Mouse (Mus musculus): ENCODE results near the gene Spsb1.

DNA sequence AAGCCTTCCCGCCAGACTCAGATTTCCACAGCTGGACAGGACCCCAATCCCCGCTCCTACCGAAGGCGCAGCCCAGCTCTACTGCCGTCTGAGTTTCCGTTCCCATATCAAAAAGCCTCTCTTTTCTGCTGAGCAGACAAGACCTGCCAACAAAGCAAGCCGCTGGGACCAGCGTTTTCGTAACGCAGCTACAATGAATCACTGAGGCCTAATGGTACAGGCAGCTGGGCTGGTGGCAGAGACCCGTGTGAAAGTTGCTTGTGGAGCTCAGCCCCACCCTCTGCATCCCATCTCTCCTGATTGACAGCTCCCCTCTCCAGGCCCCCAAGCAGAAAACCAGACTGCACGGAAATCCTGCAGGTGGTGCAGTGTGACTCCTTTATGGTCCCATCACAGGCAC, 34.0 kb downstream of the Spsb1 start:
- TF ChIP-seq CTCF (conservative IDR thresholded peaks at IDR 0.05 in 1 of 2, IDR thresholded peaks at IDR 0.05 in 1 of 2; ENCODE audit: low read depth in 2 of 2, low read length in 2 of 2): no peak
- no peak for TF ChIP-seq POLR2A (IDR thresholded peaks at IDR 0.05; ENCODE audit: low read depth, low read length)
- no peak for TF ChIP-seq RCOR1 (conservative IDR thresholded peaks at IDR 0.05; ENCODE audit: low read depth, low read length)
- no peak for TF ChIP-seq MYC (IDR thresholded peaks at IDR 0.05; ENCODE audit: low read depth, low read length)
- no peak for TF ChIP-seq RAD21 (IDR thresholded peaks at IDR 0.05; ENCODE audit: low read depth, low read length)
- TF ChIP-seq MAFK (IDR thresholded peaks at IDR 0.05; ENCODE audit: insufficient replicate concordance, low read length): no peak
